Mouse (Mus musculus) B cell, adult 62 days (primary cell): ENCODE results near the gene Klhl23. TPM values are rescaled to one million over a fixed set of nuclear protein-coding genes. Genes with fewer than 3 reads are reported as not detected.

ENCODE experiments used
- total RNA-seq: library from RNA; stranded (reverse); gene quantifications from 4 replicates; pipeline ENCODE4 v1.2.4, GENCODE M21; 2023

The Klhl23 gene
- 0.22 to 0.79 TPM (median 0.45 TPM) in 3 of 4 replicates, not detected in the other for total RNA-seq

GRCm38 (mm10) chr2:69821711-69822110, at the start of gene Klhl23:
Gene Klhl23, plus strand, starts transcription at chr2:69821944.

GRCm38 (mm10) chr2:69789429-69790069, 32.2 kb upstream of the Klhl23 start, which contains the start of the genes Ccdc173 and Phospho2:
Gene Ccdc173, minus strand, starts transcription at chr2:69789575.
Gene Phospho2, plus strand, starts transcription at chr2:69789623.

GRCm38 (mm10) chr2:69861485-69862091, 39.8 kb downstream of the Klhl23 start, which contains the start of gene Ssb:
Gene Ssb, plus strand, starts transcription at chr2:69861562.

GRCm38 (mm10) chr2:69885451-69886305, 63.9 kb downstream of the Klhl23 start, which contains the start of gene Mettl5:
Gene Mettl5, minus strand, starts transcription at chr2:69885615.

Other genes with a start within 250 kb of the Klhl23 start
- not detected in 4 replicates for gene Lrp2, start 235.9 kb upstream of the Klhl23 start, total RNA-seq
- gene Bbs5, start 174.8 kb upstream of the Klhl23 start, total RNA-seq, result 0.55 to 2.5 TPM (median 1.6 TPM) in 4 replicates
- gene Klhl41, start 151.8 kb upstream of the Klhl23 start, total RNA-seq, result 0.23 to 6.4 TPM (median 3.8 TPM) in 4 replicates
- 16.5 to 31.2 TPM (median 30.0 TPM) in 4 replicates for gene Fastkd1, start 108.4 kb upstream of the Klhl23 start, total RNA-seq
- gene Ppig, start 99.4 kb upstream of the Klhl23 start, total RNA-seq, result 103 to 143 TPM (median 125 TPM) in 4 replicates
- gene Ccdc173, start 32.4 kb upstream of the Klhl23 start, total RNA-seq, result 2.4 to 3.7 TPM (median 3.1 TPM) in 4 replicates
- gene Phospho2, start 32.3 kb upstream of the Klhl23 start, total RNA-seq, result 37.4 to 44.4 TPM (median 42.3 TPM) in 4 replicates
- 156 to 186 TPM (median 171 TPM) in 4 replicates for gene Ssb, start 39.6 kb downstream of the Klhl23 start, total RNA-seq
- 14.6 to 20.9 TPM (median 19.3 TPM) in 4 replicates for gene Mettl5, start 63.7 kb downstream of the Klhl23 start, total RNA-seq
- gene Ubr3, start 75.3 kb downstream of the Klhl23 start, total RNA-seq, result 75.9 to 101 TPM (median 88.4 TPM) in 4 replicates
- gene Myo3b, start 217.2 kb downstream of the Klhl23 start, total RNA-seq, result 0.40 to 1.7 TPM (median 0.88 TPM) in 4 replicates